Mouse (Mus musculus) kidney, embryonic 15.5 days (tissue): ENCODE measurements around the gene Pik3r4. TPM values are rescaled to one million over a fixed set of nuclear protein-coding genes. Genes with fewer than 3 reads are reported as not detected.

Experiments
- ATAC-seq: fragments of 200-750 bp; cut with Nextera tagmentation; replicated peaks from 2 replicates; pipeline ENCODE4 v1.8.0; 2017; ENCODE audit warnings: moderate TSS enrichment; ENCODE audit not compliant: low FRiP score
- H3K27ac ChIP-seq: fragments of 300-500 bp; sonication (generic); 2 replicates; pipeline ENCODE4 v1.5.1; 2015; ENCODE audit warnings: mild to moderate bottlenecking, inconsistent platforms
- H3K27me3 ChIP-seq: fragments of 300-500 bp; sonication (generic); 2 replicates; pipeline ENCODE4 v1.6.1; 2015; ENCODE audit warnings: inconsistent platforms
- H3K36me3 ChIP-seq: fragments of 300-500 bp; sonication (generic); 2 replicates; pipeline ENCODE4 v1.6.1; 2015; ENCODE audit warnings: inconsistent platforms
- H3K4me1 ChIP-seq: fragments of 300-500 bp; sonication (generic); 2 replicates; pipeline ENCODE4 v1.6.1; 2015; ENCODE audit warnings: inconsistent platforms
- H3K4me2 ChIP-seq: fragments of 300-500 bp; sonication (generic); 2 replicates; pipeline ENCODE4 v1.6.1; 2015; ENCODE audit warnings: moderate library complexity, mild to moderate bottlenecking, inconsistent platforms
- H3K4me3 ChIP-seq: fragments of 300-500 bp; sonication (generic); replicated peaks from 2 replicates; pipeline ENCODE4 v1.5.1; 2015; ENCODE audit warnings: mild to moderate bottlenecking, inconsistent platforms
- H3K9ac ChIP-seq: fragments of 300-500 bp; sonication (generic); 2 replicates; pipeline ENCODE4 v1.6.1; 2015; ENCODE audit warnings: mild to moderate bottlenecking, inconsistent platforms
- H3K9me3 ChIP-seq: fragments of 300-500 bp; sonication (generic); replicated peaks from 2 replicates; pipeline ENCODE4 v1.6.1; 2016; ENCODE audit warnings: inconsistent platforms
- WGBS: fragments of 180-500 bp; shearing (Covaris S2); methylation state at CpG from one replicate; pipeline ENCODE4 v1.1.7; 2015; ENCODE audit warnings: mixed read lengths; 5-methylcytosine and 5-hydroxymethylcytosine counted together
- polyA plus RNA-seq: library from polyadenylated mRNA; unstranded; fragments of >200 nt; fragmentation: Nextera tagmentation; extraction: Ambion mirVana; gene quantifications from 2 replicates; pipeline ENCODE4 v1.2.1, GENCODE M21; 2015

Gene Pik3r4
- polyA plus RNA-seq, 1 experiment from 2014 or later: 20.8 TPM

GRCm38 (mm10) chr9:105701966-105702365 lies 59.2 kb downstream of the Pik3r4 start:
- no peaks in the 10 kb centered on the region for H3K36me3 ChIP-seq
- ATAC-seq: no peak
- H3K9me3 ChIP-seq: no peaks in the 10 kb centered on the region
- 71% methylated on average over 9 of the region's 9 CpGs for WGBS
- no peak overlapping the region for H3K9ac ChIP-seq
- no peak overlapping the region for H3K4me3 ChIP-seq
- no peaks in the 10 kb centered on the region for H3K27me3 ChIP-seq
- no peak overlapping the region for H3K27ac ChIP-seq
- peaks cover 16% of the 10 kb centered on the region for H3K4me1 ChIP-seq
- no peak overlapping the region for H3K4me2 ChIP-seq

GRCm38 (mm10) chr9:105704226-105704932 lies 61.6 kb downstream of the Pik3r4 start:
- no peaks in the 10 kb centered on the region for H3K36me3 ChIP-seq

GRCm38 (mm10) chr9:105705011-105705410 lies 62.2 kb downstream of the Pik3r4 start:
- Histone ChIP-seq H3K9me3 (no peaks in the 10 kb centered on the region), H3K4me2 (no peak overlapping the region), H3K36me3 (no peaks in the 10 kb centered on the region), H3K27me3 (no peaks in the 10 kb centered on the region), H3K27ac (no peak overlapping the region), H3K4me1 (no peaks in the 10 kb centered on the region), H3K9ac (no peak overlapping the region), H3K4me3 (no peak overlapping the region)
- 94% methylated on average over 1 of the region's 1 CpGs for WGBS
- ATAC-seq: no peak

More at GRCm38 (mm10) chr9:105704226-105704932, 61.6 kb downstream of the Pik3r4 start:
- no peaks in the 10 kb centered on the region for H3K27me3 ChIP-seq
- ATAC-seq: no peak
- WGBS: 84% methylated on average over 16 of the region's 16 CpGs
- H3K9ac ChIP-seq: no peak overlapping the region
- H3K9me3 ChIP-seq: no peaks in the 10 kb centered on the region
- no peaks in the 10 kb centered on the region for H3K4me1 ChIP-seq
- no peak overlapping the region for H3K4me2 ChIP-seq
- H3K4me3 ChIP-seq: no peak overlapping the region
- H3K27ac ChIP-seq: no peak overlapping the region

- Histone ChIP-seq H3K9me3 (no peaks in the 10 kb centered on the region), H3K9ac (no peak overlapping the region), H3K4me1 (no peaks in the 10 kb centered on the region), H3K4me3 (no peak overlapping the region), H3K27me3 (no peaks in the 10 kb centered on the region), H3K27ac (no peak overlapping the region), H3K36me3 (no peaks in the 10 kb centered on the region), H3K4me2 (no peak overlapping the region)
- no peak for ATAC-seq
- 90% methylated on average over 3 of the region's 3 CpGs for WGBS
Measured at GRCm38 (mm10) chr9:105712049-105712448, 69.3 kb downstream of the Pik3r4 start.

- H3K36me3 ChIP-seq: no peaks in the 10 kb centered on the region
- H3K4me1 ChIP-seq: no peaks in the 10 kb centered on the region
- H3K27me3 ChIP-seq: no peaks in the 10 kb centered on the region
- H3K4me2 ChIP-seq: no peak overlapping the region
- ATAC-seq: no peak
- H3K9ac ChIP-seq: no peak overlapping the region
- no peaks in the 10 kb centered on the region for H3K9me3 ChIP-seq
- 77% methylated on average over 7 of the region's 7 CpGs for whole genome bisulfite sequencing
- H3K27ac ChIP-seq: no peak overlapping the region
- H3K4me3 ChIP-seq: no peak overlapping the region
Measured at GRCm38 (mm10) chr9:105719367-105719766, 76.6 kb downstream of the Pik3r4 start.

GRCm38 (mm10) chr9:105719851-105720395 lies 77.1 kb downstream of the Pik3r4 start:
- Histone ChIP-seq H3K27me3 (no peaks in the 10 kb centered on the region), H3K4me3 (no peak overlapping the region), H3K9me3 (no peaks in the 10 kb centered on the region), H3K27ac (no peak overlapping the region), H3K9ac (no peak overlapping the region), H3K36me3 (no peaks in the 10 kb centered on the region), H3K4me1 (no peaks in the 10 kb centered on the region), H3K4me2 (no peak overlapping the region)
- 62% methylated on average over 5 of the region's 5 CpGs for WGBS
- ATAC-seq: no peak

GRCm38 (mm10) chr9:105720430-105720829 lies 77.7 kb downstream of the Pik3r4 start:
- Histone ChIP-seq H3K9me3 (no peaks in the 10 kb centered on the region), H3K9ac (no peak overlapping the region), H3K4me3 (no peak overlapping the region), H3K27me3 (no peaks in the 10 kb centered on the region), H3K4me1 (no peaks in the 10 kb centered on the region), H3K36me3 (no peaks in the 10 kb centered on the region), H3K27ac (no peak overlapping the region), H3K4me2 (no peak overlapping the region)
- no peak for ATAC-seq
- WGBS: 85% methylated on average over 4 of the region's 4 CpGs

- no peak overlapping the region for H3K9ac ChIP-seq
- no peaks in the 10 kb centered on the region for H3K36me3 ChIP-seq
- no peaks in the 10 kb centered on the region for H3K27me3 ChIP-seq
- no peak overlapping the region for H3K4me3 ChIP-seq
- H3K4me1 ChIP-seq: no peaks in the 10 kb centered on the region
- no peak overlapping the region for H3K27ac ChIP-seq
- no peaks in the 10 kb centered on the region for H3K9me3 ChIP-seq
- H3K4me2 ChIP-seq: no peak overlapping the region
- 44% methylated on average over 7 of the region's 7 CpGs for WGBS
- ATAC-seq: no peak
Measured at GRCm38 (mm10) chr9:105731976-105732375, 89.2 kb downstream of the Pik3r4 start.

GRCm38 (mm10) chr9:105734651-105735050 lies 91.9 kb downstream of the Pik3r4 start:
- no peaks in the 10 kb centered on the region for H3K36me3 ChIP-seq
- H3K27ac ChIP-seq: no peak overlapping the region
- H3K4me2 ChIP-seq: no peak overlapping the region
- H3K4me1 ChIP-seq: 0 out of 2 replicates have a peak, but pooled peaks cover 3% of the 10 kb centered on the region
- ATAC-seq: no peak
- no peak overlapping the region for H3K4me3 ChIP-seq
- WGBS: 69% methylated on average over 2 of the region's 2 CpGs
- no peak overlapping the region for H3K9ac ChIP-seq
- no peaks in the 10 kb centered on the region for H3K27me3 ChIP-seq
- H3K9me3 ChIP-seq: no peaks in the 10 kb centered on the region

GRCm38 (mm10) chr9:105735195-105735594 lies 92.4 kb downstream of the Pik3r4 start:
- 0 out of 2 replicates have a peak, but pooled peaks cover 3% of the 10 kb centered on the region for H3K4me1 ChIP-seq
- H3K9me3 ChIP-seq: no peaks in the 10 kb centered on the region
- ATAC-seq: no peak
- no peak overlapping the region for H3K9ac ChIP-seq
- H3K4me3 ChIP-seq: no peak overlapping the region
- 80% methylated on average over 5 of the region's 5 CpGs for WGBS
- no peak overlapping the region for H3K4me2 ChIP-seq
- H3K27me3 ChIP-seq: no peaks in the 10 kb centered on the region
- H3K36me3 ChIP-seq: no peaks in the 10 kb centered on the region
- H3K27ac ChIP-seq: no peak overlapping the region
